Mouse (Mus musculus): ENCODE measurements around the gene Kcnk2. TPM values are rescaled to one million over a fixed set of nuclear protein-coding genes. Genes with fewer than 3 reads are reported as not detected.

Kcnk2 gene
- polyA plus RNA-seq, 1 experiment from 2014 or later = 12.6 TPM

Small RNA genes lying within 50 kb of the gene (microRNA-seq; reads per million reads assigned to microRNA genes)
- not detected for gene Gm24092
